Mouse (Mus musculus): ENCODE measurements at regions not wholly inside any gene's neighbourhood (a gene's known extent, or its start where the extent isn't known, plus 50 kb on each side); places are given as distances from the start of the nearest gene placed in this dataset.

GRCm38 (mm10) chr1:81754067-81754466 is 478.8 kb upstream of the Gm9747 start:
- DNase-seq = no peak

GRCm38 (mm10) chr1:81755281-81755680 is 477.6 kb upstream of the Gm9747 start:
- DNase-seq = no peak

GRCm38 (mm10) chr1:81755694-81756093 is 477.2 kb upstream of the Gm9747 start:
- no peak for DNase-seq

GRCm38 (mm10) chr1:81759919-81760318 is 473.0 kb upstream of the Gm9747 start:
- DNase-seq = no peak

- no peak for DNase-seq
These were observed 461.2 kb upstream of the Gm9747 start for GRCm38 (mm10) chr1:81771704-81772103.

- DNase-seq = no peak
These were observed 452.3 kb upstream of the Gm9747 start for GRCm38 (mm10) chr1:81780583-81780982.

- DNase-seq = no peak
These were observed 448.6 kb upstream of the Gm9747 start for GRCm38 (mm10) chr1:81784305-81784704.

GRCm38 (mm10) chr1:81794771-81795170 is 438.1 kb upstream of the Gm9747 start:
- no peak for DNase-seq

- no peak for DNase-seq
These were observed 437.5 kb upstream of the Gm9747 start for GRCm38 (mm10) chr1:81795399-81795798.

GRCm38 (mm10) chr1:81811591-81811990 is 421.3 kb upstream of the Gm9747 start:
- no peak for DNase-seq

- no peak for DNase-seq
These were observed 414.0 kb upstream of the Gm9747 start for GRCm38 (mm10) chr1:81818884-81819283.

GRCm38 (mm10) chr1:81841966-81842365 is 390.9 kb upstream of the Gm9747 start:
- no peak for DNase-seq

- DNase-seq = peak; percentile 8
These were observed 382.3 kb upstream of the Gm9747 start for GRCm38 (mm10) chr1:81850462-81851144.

- DNase-seq = no peak
These were observed 373.4 kb upstream of the Gm9747 start for GRCm38 (mm10) chr1:81859464-81859863.

GRCm38 (mm10) chr1:81864571-81864970 is 368.3 kb upstream of the Gm9747 start:
- DNase-seq = no peak

- no peak for DNase-seq
These were observed 345.9 kb upstream of the Gm9747 start for GRCm38 (mm10) chr1:81886940-81887531.

- no peak for DNase-seq
These were observed 335.7 kb upstream of the Gm9747 start for GRCm38 (mm10) chr1:81897241-81897640.

- no peak for DNase-seq
These were observed 332.1 kb upstream of the Gm9747 start for GRCm38 (mm10) chr1:81900843-81901242.

- peak; percentile 37 for DNase-seq
These were observed 328.9 kb upstream of the Gm9747 start for GRCm38 (mm10) chr1:81904056-81904455.

GRCm38 (mm10) chr1:81912607-81913006 is 320.3 kb upstream of the Gm9747 start:
- DNase-seq = no peak

- DNase-seq = no peak
These were observed 319.3 kb upstream of the Gm9747 start for GRCm38 (mm10) chr1:81913561-81913964.

GRCm38 (mm10) chr1:81916840-81917239 is 316.1 kb upstream of the Gm9747 start:
- no peak for DNase-seq

GRCm38 (mm10) chr1:81927721-81928120 is 305.2 kb upstream of the Gm9747 start:
- no peak for DNase-seq

GRCm38 (mm10) chr1:81933064-81933463 is 299.8 kb upstream of the Gm9747 start:
- no peak for DNase-seq

GRCm38 (mm10) chr1:81945236-81945635 is 287.7 kb upstream of the Gm9747 start:
- DNase-seq = no peak

Measured in kidney, postnatal 10 days (tissue).